ENCODE assay signal across 21 mouse cellular contexts in the genomic region with DNA sequence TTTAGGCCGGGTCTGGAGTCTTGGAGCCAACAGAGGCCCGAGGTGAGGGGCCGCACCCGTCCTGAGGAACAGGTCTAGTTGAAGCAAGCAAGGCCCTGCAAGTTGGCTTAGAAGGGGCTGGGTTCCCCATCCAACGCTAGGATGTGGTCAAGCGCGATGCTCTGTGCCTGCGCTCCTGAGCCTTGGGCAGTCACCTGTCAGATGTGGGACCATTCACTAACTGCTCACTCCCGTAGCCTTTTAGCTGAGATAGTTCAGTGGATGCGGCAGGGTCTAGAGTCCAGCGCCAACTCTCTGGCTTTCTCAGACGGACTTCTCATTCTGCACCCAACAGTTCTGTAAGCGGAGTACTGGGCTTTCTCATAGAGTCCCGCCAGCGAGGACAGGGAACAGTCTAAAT. TPM values are rescaled to one million over a fixed set of nuclear protein-coding genes. Genes with fewer than 3 reads are reported as not detected.
A peak's percentile ranks its signal among the peaks of the same experiment; 100 is the strongest.
DNase-seq lines count a peak whose midpoint lies in the region; ATAC-seq lines count a peak whose summit lies in the region.
"Had no signal": no experiment of that assay in that cellular context is flagged by ENCODE, and none has a peak within 500 bp of the region (broad histone marks: within the 10 kb centered on the region; RNA-seq: fewer than 3 reads in every experiment).

No protein-coding gene starts in this region.

- 0 out of 2 replicates have a peak, but pooled peaks cover 3% of the 10 kb centered on the region for H3K4me1 ChIP-seq in neural tube, embryonic 11.5 days (ENCODE audit: control insufficient read depth, insufficient read depth, low read length)
- H3K4me1 ChIP-seq in hindbrain, embryonic 11.5 days (replicated peaks; ENCODE audit: control insufficient read depth, insufficient read depth, low read length) = no peaks in the 10 kb centered on the region
- H3K4me1 ChIP-seq in midbrain, embryonic 11.5 days (ENCODE audit: control insufficient read depth, insufficient read depth, low read length) = no peaks in the 10 kb centered on the region
- H3K4me1 ChIP-seq in neural tube, embryonic 15.5 days = peaks cover 15% of the 10 kb centered on the region
- H3K4me1 ChIP-seq in kidney, embryonic 15.5 days = peaks cover 11% of the 10 kb centered on the region

- peak overlapping the region; percentile 29 for H3K4me3 ChIP-seq in neural tube, embryonic 11.5 days (ENCODE audit: low read depth, low read length)
- H3K4me3 ChIP-seq in hindbrain, embryonic 11.5 days (ENCODE audit: low read depth, low read length) = peak overlapping the region; percentile 26
- peak overlapping the region; percentile 30 for H3K4me3 ChIP-seq in midbrain, embryonic 11.5 days (ENCODE audit: low read depth, low read length)
- peak overlapping the region; percentile 33 for H3K4me3 ChIP-seq in neural tube, embryonic 15.5 days (replicated peaks)
- no peak overlapping the region for H3K4me3 ChIP-seq in kidney, embryonic 15.5 days (replicated peaks)
- H3K4me3 ChIP-seq: heart, adult 2 months; layer of hippocampus, adult 2 months had no signal

- peak overlapping the region; percentile 31; the same call in 1 of the 2 replicates for H3K4me2 ChIP-seq in neural tube, embryonic 11.5 days (ENCODE audit: low read depth)
- H3K4me2 ChIP-seq in hindbrain, embryonic 11.5 days (replicated peaks; ENCODE audit: low read depth, low read length) = peak overlapping the region; percentile 37; the same call in 1 of the 2 replicates
- H3K4me2 ChIP-seq in midbrain, embryonic 11.5 days = peak overlapping the region; percentile 31; the same call in 1 of the 2 replicates
- H3K4me2 ChIP-seq in neural tube, embryonic 15.5 days = peak overlapping the region; percentile 56
- no peak overlapping the region for H3K4me2 ChIP-seq in kidney, embryonic 15.5 days

- no peaks in the 10 kb centered on the region for H3K36me3 ChIP-seq in neural tube, embryonic 11.5 days (ENCODE audit: control insufficient read depth, insufficient read depth, low read length)
- H3K36me3 ChIP-seq in hindbrain, embryonic 11.5 days (ENCODE audit: control insufficient read depth, insufficient read depth, low read length) = no peaks in the 10 kb centered on the region
- H3K36me3 ChIP-seq in midbrain, embryonic 11.5 days (ENCODE audit: control insufficient read depth, insufficient read depth, low read length) = no peaks in the 10 kb centered on the region
- no peaks in the 10 kb centered on the region for H3K36me3 ChIP-seq in neural tube, embryonic 15.5 days
- H3K36me3 ChIP-seq in kidney, embryonic 15.5 days = no peaks in the 10 kb centered on the region
- H3K36me3 ChIP-seq: intestine, embryonic 15.5 days; limb, embryonic 15.5 days had no signal

- no peaks in the 10 kb centered on the region for H3K9me3 ChIP-seq in neural tube, embryonic 11.5 days (ENCODE audit: control insufficient read depth, low read length)
- H3K9me3 ChIP-seq in hindbrain, embryonic 11.5 days (ENCODE audit: control insufficient read depth, low read length) = no peaks in the 10 kb centered on the region
- no peaks in the 10 kb centered on the region for H3K9me3 ChIP-seq in midbrain, embryonic 11.5 days (ENCODE audit: control insufficient read depth, low read length)
- no peaks in the 10 kb centered on the region for H3K9me3 ChIP-seq in neural tube, embryonic 15.5 days (replicated peaks)
- no peaks in the 10 kb centered on the region for H3K9me3 ChIP-seq in kidney, embryonic 15.5 days (replicated peaks)
- H3K9me3 ChIP-seq: intestine, embryonic 15.5 days; limb, embryonic 15.5 days had no signal

- no peak for DNase-seq in neural tube, embryonic 11.5 days (ENCODE audit: low spot score)
- no peak for DNase-seq in neural tube, embryonic 10.5 days (ENCODE audit: extremely low spot score, low spot score)
- no peak for DNase-seq in hindbrain, embryonic 11.5 days (ENCODE audit: low spot score)
- peak; percentile 93 for DNase-seq in midbrain, embryonic 11.5 days (ENCODE audit: low spot score, missing footprints)
- DNase-seq in adrenal gland, postnatal 36 days = no peak
- DNase-seq in right cerebral cortex, postnatal 4 days = no peak
- DNase-seq: cerebellum, postnatal 10 days; gastrocnemius, postnatal 10 days; heart, adult 2 months; lung, adult 18-20 months; lung, postnatal 36 days; right cerebral cortex, postnatal 25 days had no signal

- no peak overlapping the region for H3K9ac ChIP-seq in neural tube, embryonic 11.5 days (ENCODE audit: low read length)
- H3K9ac ChIP-seq in hindbrain, embryonic 11.5 days (ENCODE audit: low read depth, low read length) = no peak overlapping the region
- H3K9ac ChIP-seq in midbrain, embryonic 11.5 days (ENCODE audit: low read length) = no peak overlapping the region
- H3K9ac ChIP-seq in neural tube, embryonic 15.5 days (replicated peaks) = no peak overlapping the region
- H3K9ac ChIP-seq in kidney, embryonic 15.5 days = no peak overlapping the region
- H3K9ac ChIP-seq: intestine, embryonic 15.5 days; limb, embryonic 15.5 days had no signal

- 2% methylated on average over 15 of the region's 15 CpGs for WGBS in neural tube, embryonic 11.5 days
- 4% methylated on average over 15 of the region's 15 CpGs for WGBS in hindbrain, embryonic 11.5 days
- 2% methylated on average over 15 of the region's 15 CpGs for WGBS in midbrain, embryonic 11.5 days
- 4% methylated on average over 15 of the region's 15 CpGs for WGBS in neural tube, embryonic 15.5 days
- WGBS in kidney, embryonic 15.5 days = 3% methylated on average over 15 of the region's 15 CpGs

- no peak for ATAC-seq in neural tube, embryonic 11.5 days (ENCODE audit: insufficient read depth, low FRiP score, low TSS enrichment)
- no peak for ATAC-seq in hindbrain, embryonic 11.5 days (ENCODE audit: low FRiP score)
- no peak for ATAC-seq in midbrain, embryonic 11.5 days (ENCODE audit: low FRiP score)
- no peak for ATAC-seq in neural tube, embryonic 15.5 days (ENCODE audit: low FRiP score)
- ATAC-seq in kidney, embryonic 15.5 days (replicated peaks; ENCODE audit: low FRiP score) = no peak
- ATAC-seq: intestine, embryonic 15.5 days had no signal

- H3K27me3 ChIP-seq in neural tube, embryonic 11.5 days (ENCODE audit: control insufficient read depth, insufficient read depth, low read length) = peaks cover 74% of the 10 kb centered on the region
- H3K27me3 ChIP-seq in hindbrain, embryonic 11.5 days (ENCODE audit: control insufficient read depth, insufficient read depth, low read length) = peaks cover 60% of the 10 kb centered on the region
- H3K27me3 ChIP-seq in midbrain, embryonic 11.5 days (ENCODE audit: control insufficient read depth, insufficient read depth, low read length) = peaks cover 61% of the 10 kb centered on the region
- peaks cover 91% of the 10 kb centered on the region for H3K27me3 ChIP-seq in neural tube, embryonic 15.5 days (replicated peaks)
- H3K27me3 ChIP-seq in kidney, embryonic 15.5 days = peaks cover 98% of the 10 kb centered on the region

- H3K27ac ChIP-seq in neural tube, embryonic 11.5 days (ENCODE audit: low read depth, low read length) = no peak overlapping the region
- H3K27ac ChIP-seq in hindbrain, embryonic 11.5 days (ENCODE audit: low read depth, low read length) = no peak overlapping the region
- H3K27ac ChIP-seq in midbrain, embryonic 11.5 days (ENCODE audit: low read depth, low read length) = no peak overlapping the region
- no peak overlapping the region for H3K27ac ChIP-seq in neural tube, embryonic 15.5 days (replicated peaks)
- H3K27ac ChIP-seq in kidney, embryonic 15.5 days = no peak overlapping the region
- H3K27ac ChIP-seq: heart, adult 2 months; intestine, embryonic 15.5 days; layer of hippocampus, adult 2 months; limb, embryonic 15.5 days had no signal

RNA-seq across cellular contexts. Expression of a gene that starts 1.1 kb away (rescaled TPM):
- 4.9 and 5.3 TPM in 2 replicates for polyA plus RNA-seq in neural tube, embryonic 11.5 days (2014; fragmentation: Nextera tagmentation; extraction: Ambion mirVana)
- polyA plus RNA-seq in hindbrain, embryonic 11.5 days (2014; fragmentation: Nextera tagmentation; extraction: Ambion mirVana) = 3.0 and 3.7 TPM in 2 replicates
- polyA plus RNA-seq in midbrain, embryonic 11.5 days (2014; fragmentation: Nextera tagmentation; extraction: Ambion mirVana) = 22.2 and 23.5 TPM in 2 replicates
- 1.6 and 1.9 TPM in 2 replicates for polyA plus RNA-seq in neural tube, embryonic 15.5 days (2015; fragmentation: Nextera tagmentation; extraction: Ambion mirVana)
- polyA plus RNA-seq in kidney, embryonic 15.5 days (2015; fragmentation: Nextera tagmentation; extraction: Ambion mirVana) = not detected in 2 replicates
- not detected for total RNA-seq in adrenal gland, postnatal 36 days (2021)
- total RNA-seq: adrenal gland, postnatal 4 days; gastrocnemius, postnatal 10 days; heart, adult 2 months; layer of hippocampus, adult 2 months; monocyte, adult 5-6 weeks had no signal
- polyA plus RNA-seq: heart, adult 2 months; heart, postnatal 0 days; intestine, embryonic 15.5 days; kidney, embryonic 16.5 days; limb, embryonic 15.5 days had no signal

RNA-seq across cellular contexts. Expression of a gene that starts 50.6 kb away (rescaled TPM):
- polyA plus RNA-seq in neural tube, embryonic 11.5 days (2014; fragmentation: Nextera tagmentation; extraction: Ambion mirVana) = 0.42 TPM in 2 replicates
- polyA plus RNA-seq in hindbrain, embryonic 11.5 days (2014; fragmentation: Nextera tagmentation; extraction: Ambion mirVana) = 0.14 and 0.45 TPM in 2 replicates
- polyA plus RNA-seq in midbrain, embryonic 11.5 days (2014; fragmentation: Nextera tagmentation; extraction: Ambion mirVana) = 0.19 TPM in 1 of 2 replicates, not detected in the other
- 0.31 and 1.4 TPM in 2 replicates for polyA plus RNA-seq in neural tube, embryonic 15.5 days (2015; fragmentation: Nextera tagmentation; extraction: Ambion mirVana)
- polyA plus RNA-seq in kidney, embryonic 15.5 days (2015; fragmentation: Nextera tagmentation; extraction: Ambion mirVana) = 0.58 and 1.6 TPM in 2 replicates
- total RNA-seq in adrenal gland, postnatal 36 days (2021) = 1 to 10 TPM; 1.1 to 1.2 TPM
